Mouse (Mus musculus): ENCODE data around the gene Fshr. TPM values are rescaled to one million over a fixed set of nuclear protein-coding genes. Genes with fewer than 3 reads are reported as not detected.

Fshr gene
- polyA plus RNA-seq, 1 experiment from 2014 or later: not detected

DNA sequence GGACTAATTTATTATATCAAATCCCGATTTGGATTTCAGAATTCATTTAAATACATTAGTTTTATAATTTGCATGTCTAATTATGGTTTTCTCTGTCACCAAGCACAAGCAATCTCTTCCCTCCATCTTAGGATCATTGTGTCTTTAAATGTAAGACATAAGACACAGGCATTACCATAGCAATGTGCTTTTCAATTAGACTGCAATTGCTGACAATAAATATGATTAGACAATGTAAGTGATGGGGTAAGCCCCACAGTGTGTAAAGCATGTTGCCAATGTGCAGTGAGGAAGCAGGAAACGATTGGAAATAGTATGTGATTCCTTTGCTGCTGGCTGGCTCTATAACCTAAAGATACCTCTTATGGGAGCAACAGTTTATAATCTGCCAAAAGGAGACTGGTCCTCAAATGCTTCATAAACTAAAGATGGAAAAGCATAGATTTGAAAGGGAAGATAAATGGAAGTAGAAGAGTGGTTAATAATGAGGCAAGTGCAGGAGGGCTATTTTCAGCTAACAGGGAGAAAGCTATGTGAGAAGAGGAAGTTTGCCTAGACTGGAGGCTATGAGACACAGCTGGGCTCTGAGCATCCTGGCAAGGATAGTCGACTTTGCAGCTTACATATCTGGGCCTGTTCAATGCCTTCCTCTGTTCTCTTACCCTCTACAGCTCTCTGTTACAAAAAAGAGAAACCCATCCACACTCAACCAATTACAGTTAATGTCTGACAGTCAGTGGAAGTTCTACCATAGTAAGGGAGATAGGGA, 136.0 kb downstream of the Fshr start:
- no peak for DNase-seq
- no peak for ATAC-seq (ENCODE audit: insufficient read depth)
- no peaks in the 10 kb centered on the region for H3K27me3 ChIP-seq (ENCODE audit: insufficient read depth, low read length)
- H3K4me1 ChIP-seq (ENCODE audit: insufficient read depth): no peaks in the 10 kb centered on the region
- no peak for TF ChIP-seq CTCF (IDR thresholded peaks at IDR 0.05; ENCODE audit: low read depth)
- no peak overlapping the region for H3K4me2 ChIP-seq
- no peaks in the 10 kb centered on the region for H3K36me3 ChIP-seq (ENCODE audit: insufficient read depth)
- no peaks in the 10 kb centered on the region for H3K9me3 ChIP-seq (ENCODE audit: low read depth, low read length)
- 58% methylated on average over 3 of the region's 3 CpGs for WGBS
- no peak overlapping the region for H3K27ac ChIP-seq (ENCODE audit: low read depth)
- no peak overlapping the region for H3K4me3 ChIP-seq (ENCODE audit: low read depth, low read length)
- no peak overlapping the region for H3K9ac ChIP-seq

DNA sequence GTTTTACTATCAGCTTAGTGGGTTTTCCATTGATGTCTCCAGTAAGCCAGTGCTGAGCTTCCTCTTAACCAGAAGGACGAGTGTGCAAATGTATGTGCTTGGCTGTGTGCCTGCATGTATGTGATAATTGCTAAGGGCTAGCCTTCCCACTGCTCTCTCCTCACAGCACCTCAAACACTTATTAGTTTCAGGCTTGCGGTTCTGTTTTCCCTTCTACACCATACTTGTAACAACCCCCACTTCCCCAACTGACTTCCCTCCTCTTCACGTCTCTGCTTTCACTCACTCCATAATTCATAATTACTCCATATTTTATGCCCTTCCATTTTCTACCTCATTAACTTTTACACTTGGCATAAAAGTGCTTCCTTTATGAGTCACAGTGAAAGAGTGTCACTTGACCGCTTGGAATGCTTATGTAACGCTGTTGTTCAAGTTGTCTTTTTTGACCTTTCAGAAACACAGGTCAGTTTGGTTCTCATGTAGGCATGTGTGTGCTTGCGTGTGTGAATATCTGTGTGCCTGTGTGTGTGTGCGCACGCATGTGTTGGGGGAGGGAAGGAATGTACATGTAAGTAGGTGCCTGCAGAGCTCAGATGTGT, 138.0 kb downstream of the Fshr start:
- DNase-seq (no peak), ATAC-seq (ENCODE audit: insufficient read depth) (no peak)
- Histone ChIP-seq H3K27me3 (ENCODE audit: insufficient read depth, low read length) (no peaks in the 10 kb centered on the region), H3K4me1 (ENCODE audit: insufficient read depth) (no peaks in the 10 kb centered on the region), H3K4me2 (no peak overlapping the region), H3K9ac (no peak overlapping the region), H3K4me3 (ENCODE audit: low read depth, low read length) (no peak overlapping the region), H3K9me3 (ENCODE audit: low read depth, low read length) (no peaks in the 10 kb centered on the region), H3K27ac (ENCODE audit: low read depth) (no peak overlapping the region), H3K36me3 (ENCODE audit: insufficient read depth) (no peaks in the 10 kb centered on the region)
- 72% methylated on average over 8 of the region's 8 CpGs for whole genome bisulfite sequencing
- TF ChIP-seq CTCF (IDR thresholded peaks at IDR 0.05; ENCODE audit: low read depth): no peak

DNA sequence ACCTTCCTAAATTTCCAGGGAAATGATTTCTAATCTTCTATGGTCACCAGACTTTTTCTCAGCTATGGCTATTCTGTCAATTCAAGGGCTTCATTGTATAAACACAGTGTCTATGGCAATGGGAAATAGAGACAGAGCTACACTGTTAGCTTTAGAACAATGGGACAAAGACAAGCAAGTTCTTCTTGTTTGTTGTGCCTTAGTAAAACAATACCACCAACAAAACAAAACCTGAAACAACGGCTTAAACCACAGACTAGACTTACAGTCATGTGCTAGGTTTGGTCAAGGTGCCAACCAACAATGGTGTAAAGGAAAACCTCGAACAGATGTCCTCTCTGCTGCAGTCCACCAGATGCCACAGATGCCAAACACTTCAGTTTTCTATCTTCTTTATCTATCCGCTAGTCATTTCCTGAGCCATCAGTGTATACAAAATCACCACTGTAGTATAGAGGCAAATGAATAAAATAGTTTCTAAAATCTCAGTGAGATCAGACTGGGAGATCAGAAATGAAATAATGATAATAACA, 149.4 kb downstream of the Fshr start:
- TF ChIP-seq CTCF (IDR thresholded peaks at IDR 0.05; ENCODE audit: low read depth): no peak
- Histone ChIP-seq H3K9ac (no peak overlapping the region), H3K36me3 (ENCODE audit: insufficient read depth) (no peaks in the 10 kb centered on the region), H3K4me3 (ENCODE audit: low read depth, low read length) (no peak overlapping the region), H3K9me3 (ENCODE audit: low read depth, low read length) (no peaks in the 10 kb centered on the region), H3K27me3 (ENCODE audit: insufficient read depth, low read length) (no peaks in the 10 kb centered on the region), H3K4me2 (no peak overlapping the region), H3K27ac (ENCODE audit: low read depth) (no peak overlapping the region), H3K4me1 (ENCODE audit: insufficient read depth) (no peaks in the 10 kb centered on the region)
- ATAC-seq (ENCODE audit: insufficient read depth) (no peak), DNase-seq (no peak)
- WGBS: 71% methylated on average over 3 of the region's 3 CpGs

DNA sequence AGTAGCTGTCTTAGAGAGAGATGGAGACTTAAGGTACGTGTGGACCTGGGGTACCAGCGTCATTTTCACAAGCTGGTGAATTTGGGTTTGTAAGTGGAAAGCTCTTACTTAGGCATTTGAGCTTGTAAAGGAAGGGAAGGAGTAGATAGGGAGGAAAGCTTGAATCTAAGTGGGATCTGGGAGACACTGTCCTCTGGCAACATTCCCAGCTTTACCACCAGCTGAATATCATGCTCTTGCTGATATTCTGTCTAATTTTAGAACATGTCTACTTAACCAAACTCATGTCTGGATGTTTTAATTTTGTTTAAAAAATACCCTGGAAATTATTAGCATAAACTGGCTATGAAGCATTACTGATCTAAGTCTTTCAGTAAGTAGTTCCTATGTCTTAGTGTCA, 151.4 kb downstream of the Fshr start:
- Histone ChIP-seq H3K36me3 (ENCODE audit: insufficient read depth) (no peaks in the 10 kb centered on the region), H3K9me3 (ENCODE audit: low read depth, low read length) (no peaks in the 10 kb centered on the region)

DNA sequence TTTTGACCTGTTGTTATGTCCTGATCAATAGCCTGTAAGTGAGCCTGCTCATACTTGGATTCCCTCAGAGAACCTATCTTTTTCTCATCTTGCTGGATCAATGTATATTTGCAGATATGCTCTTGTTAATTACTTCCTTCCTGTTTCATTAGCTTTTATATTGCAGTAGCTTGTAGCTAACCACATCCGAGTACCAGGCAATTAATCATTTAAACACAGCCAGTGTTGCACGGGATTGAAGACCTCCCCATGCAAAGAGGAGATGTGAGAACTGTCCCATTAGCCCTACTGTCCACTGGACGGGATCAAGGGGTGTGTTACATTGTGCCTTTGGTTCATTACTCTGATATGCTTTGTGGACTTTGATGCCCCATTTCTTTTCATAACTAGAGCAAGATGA, 154.5 kb downstream of the Fshr start:
- Histone ChIP-seq H3K9me3 (ENCODE audit: low read depth, low read length) (no peaks in the 10 kb centered on the region), H3K27ac (ENCODE audit: low read depth) (no peak overlapping the region), H3K4me3 (ENCODE audit: low read depth, low read length) (no peak overlapping the region), H3K27me3 (ENCODE audit: insufficient read depth, low read length) (no peaks in the 10 kb centered on the region), H3K9ac (no peak overlapping the region), H3K4me1 (ENCODE audit: insufficient read depth) (no peaks in the 10 kb centered on the region), H3K4me2 (no peak overlapping the region), H3K36me3 (ENCODE audit: insufficient read depth) (no peaks in the 10 kb centered on the region)
- no peak for TF ChIP-seq CTCF (IDR thresholded peaks at IDR 0.05; ENCODE audit: low read depth)
- 43% methylated on average over 3 of the region's 3 CpGs for WGBS
- ATAC-seq (ENCODE audit: insufficient read depth) (no peak), DNase-seq (no peak)

More for the DNA sequence above, 151.4 kb downstream of the Fshr start:
- no peak overlapping the region for H3K27ac ChIP-seq (ENCODE audit: low read depth)
- H3K27me3 ChIP-seq (ENCODE audit: insufficient read depth, low read length): no peaks in the 10 kb centered on the region
- DNase-seq (peak; percentile 65), ATAC-seq (ENCODE audit: insufficient read depth) (no peak)
- no peak overlapping the region for H3K9ac ChIP-seq
- no peaks in the 10 kb centered on the region for H3K4me1 ChIP-seq (ENCODE audit: insufficient read depth)
- H3K4me3 ChIP-seq (ENCODE audit: low read depth, low read length): no peak overlapping the region
- no peak for TF ChIP-seq CTCF (IDR thresholded peaks at IDR 0.05; ENCODE audit: low read depth)
- no peak overlapping the region for H3K4me2 ChIP-seq
- 80% methylated on average over 2 of the region's 2 CpGs for WGBS

GRCm38 (mm10) chr17:89036723-89037122, 163.8 kb downstream of the Fshr start:
- Histone ChIP-seq H3K4me1 (ENCODE audit: insufficient read depth) (no peaks in the 10 kb centered on the region), H3K27ac (ENCODE audit: low read depth) (no peak overlapping the region), H3K4me2 (no peak overlapping the region), H3K9me3 (ENCODE audit: low read depth, low read length) (no peaks in the 10 kb centered on the region), H3K9ac (no peak overlapping the region), H3K27me3 (ENCODE audit: insufficient read depth, low read length) (no peaks in the 10 kb centered on the region), H3K36me3 (ENCODE audit: insufficient read depth) (no peaks in the 10 kb centered on the region), H3K4me3 (ENCODE audit: low read depth, low read length) (no peak overlapping the region)
- WGBS: 74% methylated on average over 5 of the region's 5 CpGs
- TF ChIP-seq CTCF (IDR thresholded peaks at IDR 0.05; ENCODE audit: low read depth): no peak
- no peak for DNase-seq
- no peak for ATAC-seq (ENCODE audit: insufficient read depth)

DNA sequence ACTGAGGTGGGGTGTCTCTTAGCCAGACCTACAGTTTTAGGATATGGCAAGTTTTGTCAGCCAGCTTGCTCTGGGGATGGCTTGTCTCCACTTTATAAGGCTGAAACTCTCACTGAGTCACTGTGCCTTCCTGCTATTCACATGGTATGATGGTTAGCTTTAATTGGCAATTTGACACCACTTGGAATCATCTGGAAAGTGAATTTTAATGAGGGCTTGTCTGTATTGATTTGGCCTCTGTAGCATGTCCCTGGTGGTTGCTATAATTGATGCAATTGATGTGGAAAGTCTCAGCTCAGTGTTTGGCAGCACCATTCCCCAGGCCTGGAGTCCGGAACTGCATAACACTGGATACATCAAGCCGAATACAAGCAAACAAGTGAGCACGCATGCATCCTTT, 164.4 kb downstream of the Fshr start:
- no peak overlapping the region for H3K4me2 ChIP-seq
- DNase-seq (no peak), ATAC-seq (ENCODE audit: insufficient read depth) (no peak)
- no peaks in the 10 kb centered on the region for H3K36me3 ChIP-seq (ENCODE audit: insufficient read depth)
- H3K4me3 ChIP-seq (ENCODE audit: low read depth, low read length): no peak overlapping the region
- H3K9me3 ChIP-seq (ENCODE audit: low read depth, low read length): no peaks in the 10 kb centered on the region
- 95% methylated on average over 3 of the region's 3 CpGs for WGBS
- H3K27me3 ChIP-seq (ENCODE audit: insufficient read depth, low read length): no peaks in the 10 kb centered on the region
- H3K27ac ChIP-seq (ENCODE audit: low read depth): no peak overlapping the region
- H3K4me1 ChIP-seq (ENCODE audit: insufficient read depth): no peaks in the 10 kb centered on the region
- no peak overlapping the region for H3K9ac ChIP-seq
- no peak for TF ChIP-seq CTCF (IDR thresholded peaks at IDR 0.05; ENCODE audit: low read depth)

Measured in lung, embryonic 14.5 days (tissue).